Mouse (Mus musculus): ENCODE data around the gene Vti1a.

- TF ChIP-seq POLR2A (IDR thresholded peaks at IDR 0.05; ENCODE audit: borderline replicate concordance, extremely low read depth, insufficient read depth, insufficient read length, poor library complexity, severe bottlenecking), result no peak
- TF ChIP-seq CTCF (IDR thresholded peaks at IDR 0.05; ENCODE audit: borderline replicate concordance, extremely low read depth, insufficient read depth, insufficient read length), result no peak
Observed at GRCm38 (mm10) chr19:55556168-55556999, 240.3 kb downstream of the Vti1a start.
